Mouse (Mus musculus): ENCODE results near the gene Parp8. TPM values are rescaled to one million over a fixed set of nuclear protein-coding genes. Genes with fewer than 3 reads are reported as not detected.

Parp8 gene
- polyA plus RNA-seq, 1 experiment: 22.4 TPM

GRCm38 (mm10) chr13:117023346-117024050 lies 1.8 kb downstream of the Parp8 start:
- TF ChIP-seq POLR2A (IDR thresholded peaks at IDR 0.05; ENCODE audit: extremely low read depth, insufficient read depth, low read length): no peak
- no peak for TF ChIP-seq CTCF (IDR thresholded peaks at IDR 0.05; ENCODE audit: extremely low read depth, insufficient read depth, low read length)
- no peak overlapping the region for H3K27ac ChIP-seq (ENCODE audit: insufficient read depth, low read length)
- peak overlapping the region; percentile 97; the same call in 1 of the 2 replicates for H3K4me3 ChIP-seq (ENCODE audit: insufficient read depth, low read length)
- no peaks in the 10 kb centered on the region for H3K4me1 ChIP-seq (ENCODE audit: control insufficient read depth, insufficient read depth, low read length)

- Histone ChIP-seq H3K4me1 (ENCODE audit: control insufficient read depth, insufficient read depth, low read length) (no peaks in the 10 kb centered on the region), H3K4me3 (ENCODE audit: insufficient read depth, low read length) (no peak overlapping the region), H3K27ac (ENCODE audit: insufficient read depth, low read length) (no peak overlapping the region)
- no peak for TF ChIP-seq CTCF (IDR thresholded peaks at IDR 0.05; ENCODE audit: extremely low read depth, insufficient read depth, low read length)
- no peak for TF ChIP-seq POLR2A (IDR thresholded peaks at IDR 0.05; ENCODE audit: extremely low read depth, insufficient read depth, low read length)
Observed at GRCm38 (mm10) chr13:117020631-117021030, 4.7 kb downstream of the Parp8 start.

GRCm38 (mm10) chr13:117018676-117019075 lies 6.7 kb downstream of the Parp8 start:
- Histone ChIP-seq H3K4me1 (ENCODE audit: control insufficient read depth, insufficient read depth, low read length) (no peaks in the 10 kb centered on the region), H3K4me3 (ENCODE audit: insufficient read depth, low read length) (no peak overlapping the region), H3K27ac (ENCODE audit: insufficient read depth, low read length) (no peak overlapping the region)
- TF ChIP-seq CTCF (IDR thresholded peaks at IDR 0.05; ENCODE audit: extremely low read depth, insufficient read depth, low read length) (no peak), POLR2A (IDR thresholded peaks at IDR 0.05; ENCODE audit: extremely low read depth, insufficient read depth, low read length) (no peak)

GRCm38 (mm10) chr13:117013516-117013915 lies 11.8 kb downstream of the Parp8 start:
- Histone ChIP-seq H3K4me3 (ENCODE audit: insufficient read depth, low read length) (no peak overlapping the region), H3K27ac (ENCODE audit: insufficient read depth, low read length) (no peak overlapping the region), H3K4me1 (ENCODE audit: control insufficient read depth, insufficient read depth, low read length) (no peaks in the 10 kb centered on the region; the same call in 1 of the 2 replicates)
- TF ChIP-seq CTCF (IDR thresholded peaks at IDR 0.05; ENCODE audit: extremely low read depth, insufficient read depth, low read length) (no peak), POLR2A (IDR thresholded peaks at IDR 0.05; ENCODE audit: extremely low read depth, insufficient read depth, low read length) (no peak)

GRCm38 (mm10) chr13:117012031-117012430 lies 13.3 kb downstream of the Parp8 start:
- Histone ChIP-seq H3K4me1 (ENCODE audit: control insufficient read depth, insufficient read depth, low read length) (no peaks in the 10 kb centered on the region; the same call in 1 of the 2 replicates), H3K27ac (ENCODE audit: insufficient read depth, low read length) (no peak overlapping the region)
- TF ChIP-seq POLR2A (IDR thresholded peaks at IDR 0.05; ENCODE audit: extremely low read depth, insufficient read depth, low read length) (no peak), CTCF (IDR thresholded peaks at IDR 0.05; ENCODE audit: extremely low read depth, insufficient read depth, low read length) (no peak)

DNA sequence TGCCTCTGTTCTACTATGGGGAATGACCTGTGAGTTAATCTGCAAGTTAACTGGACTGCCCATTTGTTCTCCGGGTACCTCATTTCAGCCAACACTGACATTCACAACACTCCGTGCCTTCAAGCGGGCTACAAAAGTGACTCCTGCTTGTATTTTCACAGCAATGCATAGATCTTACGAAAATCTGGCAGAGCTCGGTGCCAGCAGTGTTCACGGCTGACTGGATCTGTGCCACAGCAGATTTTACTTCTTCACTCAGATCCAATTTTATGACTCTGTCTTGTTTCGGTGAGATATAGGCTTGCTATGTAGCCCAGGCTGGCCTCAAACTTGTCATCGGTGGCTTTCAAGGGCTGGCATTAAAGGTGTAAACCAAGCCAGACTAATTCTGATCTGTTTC lies 15.2 kb downstream of the Parp8 start:
- Histone ChIP-seq H3K4me3 (ENCODE audit: insufficient read depth, low read length) (no peak overlapping the region), H3K4me1 (ENCODE audit: control insufficient read depth, insufficient read depth, low read length) (no peaks in the 10 kb centered on the region; the same call in 1 of the 2 replicates), H3K27ac (ENCODE audit: insufficient read depth, low read length) (no peak overlapping the region)
- no peak for TF ChIP-seq CTCF (IDR thresholded peaks at IDR 0.05; ENCODE audit: extremely low read depth, insufficient read depth, low read length)
- TF ChIP-seq POLR2A (IDR thresholded peaks at IDR 0.05; ENCODE audit: extremely low read depth, insufficient read depth, low read length): no peak

More at GRCm38 (mm10) chr13:117012031-117012430, 13.3 kb downstream of the Parp8 start:
- no peak overlapping the region for H3K4me3 ChIP-seq (ENCODE audit: insufficient read depth, low read length)

DNA sequence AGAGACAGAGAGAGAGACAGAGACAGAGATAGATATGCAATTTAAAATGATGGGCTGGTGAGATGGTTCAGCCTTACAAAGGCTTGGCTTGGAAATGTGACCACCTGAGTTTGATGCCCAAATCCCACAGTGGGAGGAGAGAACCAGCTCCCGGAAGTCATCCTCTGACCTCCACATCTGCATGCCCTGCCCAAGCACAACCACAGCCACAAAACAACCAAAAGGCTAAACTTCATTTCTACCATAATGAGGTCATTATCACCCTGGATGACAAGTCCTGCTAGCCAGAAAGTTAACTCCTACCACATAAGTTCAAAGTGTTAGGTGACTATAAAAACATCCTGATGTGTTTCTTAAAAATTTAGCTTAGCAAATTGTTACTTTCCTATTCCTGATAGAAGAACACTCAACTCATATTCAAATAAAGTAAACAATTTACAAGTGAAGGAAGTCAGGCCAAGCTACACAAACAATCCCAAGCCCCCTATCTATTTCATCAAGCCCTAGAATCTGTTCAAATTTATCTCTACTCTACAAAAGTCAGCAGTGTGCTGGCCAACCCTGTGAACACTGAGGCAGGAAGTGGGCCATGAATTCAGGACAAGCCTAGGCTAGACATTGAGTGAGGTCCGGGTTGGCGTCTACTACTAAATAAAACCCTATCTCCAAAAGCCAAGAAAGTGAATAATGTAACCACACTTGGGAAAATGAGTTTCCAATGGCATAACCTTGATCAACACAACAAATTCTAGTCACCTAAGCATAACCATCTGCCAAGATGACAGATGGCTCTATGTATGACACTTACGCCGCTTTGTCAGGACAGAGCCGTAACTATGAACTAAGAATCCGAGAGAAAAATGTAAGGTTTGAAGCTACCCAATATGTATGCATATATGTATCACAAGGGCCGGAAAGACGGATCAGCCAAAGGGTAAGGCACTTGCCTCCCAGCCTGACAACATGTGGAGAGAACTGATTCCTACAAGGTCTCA lies 17.0 kb downstream of the Parp8 start:
- Histone ChIP-seq H3K4me3 (ENCODE audit: insufficient read depth, low read length) (no peak overlapping the region), H3K4me1 (ENCODE audit: control insufficient read depth, insufficient read depth, low read length) (no peaks in the 10 kb centered on the region; the same call in 1 of the 2 replicates), H3K27ac (ENCODE audit: insufficient read depth, low read length) (no peak overlapping the region)
- TF ChIP-seq CTCF (IDR thresholded peaks at IDR 0.05; ENCODE audit: extremely low read depth, insufficient read depth, low read length): no peak
- TF ChIP-seq POLR2A (IDR thresholded peaks at IDR 0.05; ENCODE audit: extremely low read depth, insufficient read depth, low read length): no peak

DNA sequence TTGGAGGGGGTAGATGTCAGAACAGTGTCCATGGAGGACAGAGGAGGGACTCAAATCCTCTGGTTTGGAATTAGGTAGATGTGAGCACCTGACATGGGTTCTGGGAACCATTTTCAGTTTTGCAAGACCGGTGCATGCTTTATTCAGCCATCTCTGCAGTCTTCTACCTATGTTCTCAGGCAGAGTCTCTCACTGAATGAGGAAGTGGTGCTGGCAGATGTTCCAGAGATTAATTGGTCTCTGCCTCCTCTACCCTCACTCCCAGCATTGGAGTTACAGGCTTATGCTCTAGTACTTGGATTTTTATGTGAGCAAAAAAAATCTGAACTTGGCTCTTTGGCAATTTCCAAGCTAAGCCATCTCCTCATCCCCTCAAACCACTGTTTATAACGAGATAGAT lies 17.8 kb downstream of the Parp8 start:
- H3K27ac ChIP-seq (ENCODE audit: insufficient read depth, low read length): no peak overlapping the region
- no peak overlapping the region for H3K4me3 ChIP-seq (ENCODE audit: insufficient read depth, low read length)
- no peaks in the 10 kb centered on the region; the same call in 1 of the 2 replicates for H3K4me1 ChIP-seq (ENCODE audit: control insufficient read depth, insufficient read depth, low read length)
- TF ChIP-seq POLR2A (IDR thresholded peaks at IDR 0.05; ENCODE audit: extremely low read depth, insufficient read depth, low read length): no peak
- TF ChIP-seq CTCF (IDR thresholded peaks at IDR 0.05; ENCODE audit: extremely low read depth, insufficient read depth, low read length): no peak

DNA sequence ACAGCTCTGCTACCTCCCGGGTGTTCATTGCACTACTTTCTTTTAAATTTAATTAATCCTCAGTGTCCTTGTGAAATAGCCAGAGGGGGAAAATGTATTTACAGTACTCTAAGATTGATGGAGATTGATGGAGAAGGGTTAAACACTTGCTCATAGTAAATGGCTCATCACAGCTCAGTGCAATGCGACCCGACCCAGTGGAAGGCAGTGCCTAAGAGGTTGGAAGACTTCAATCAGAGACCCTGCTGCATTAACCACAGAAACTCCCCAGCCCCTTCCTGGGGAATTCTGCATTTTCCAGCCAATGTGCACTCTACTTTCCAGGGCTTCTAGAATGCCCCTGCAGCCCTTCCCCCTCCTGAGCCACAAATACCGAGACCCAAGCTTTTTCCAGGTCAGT lies 18.7 kb downstream of the Parp8 start:
- Histone ChIP-seq H3K27ac (ENCODE audit: insufficient read depth, low read length) (no peak overlapping the region), H3K4me3 (ENCODE audit: insufficient read depth, low read length) (no peak overlapping the region), H3K4me1 (ENCODE audit: control insufficient read depth, insufficient read depth, low read length) (no peaks in the 10 kb centered on the region; the same call in 1 of the 2 replicates)
- TF ChIP-seq CTCF (IDR thresholded peaks at IDR 0.05; ENCODE audit: extremely low read depth, insufficient read depth, low read length): no peak
- no peak for TF ChIP-seq POLR2A (IDR thresholded peaks at IDR 0.05; ENCODE audit: extremely low read depth, insufficient read depth, low read length)

All from cortical plate, adult 2 months (tissue).